In genomic region chr11:37424312-37425169, GRCm38 (mm10) we compare ENCODE assay signal across 29 mouse cellular contexts.
DNase-seq lines count a peak whose midpoint lies in the region; ATAC-seq and TF ChIP-seq lines count a peak whose summit lies in the region.
"Had no signal": no experiment of that assay in that cellular context is flagged by ENCODE, and none has a peak within 500 bp of the region (broad histone marks: within the 10 kb centered on the region; RNA-seq: fewer than 3 reads in every experiment).

No protein-coding gene starts in this region.

- no peak overlapping the region for H3K4me2 ChIP-seq in forebrain, embryonic 12.5 days
- H3K4me2 ChIP-seq in forebrain, embryonic 14.5 days (ENCODE audit: low read length) = no peak overlapping the region
- H3K4me2 ChIP-seq: embryonic facial prominence, embryonic 12.5 days; heart, embryonic 13.5 days; hindbrain, embryonic 14.5 days; limb, embryonic 12.5 days; liver, embryonic 15.5 days; lung, embryonic 14.5 days had no signal

- H3K4me1 ChIP-seq in forebrain, embryonic 12.5 days = peaks cover 8% of the 10 kb centered on the region
- H3K4me1 ChIP-seq in forebrain, embryonic 10.5 days = peaks cover 21% of the 10 kb centered on the region
- H3K4me1 ChIP-seq in forebrain, embryonic 14.5 days (ENCODE audit: control insufficient read depth, insufficient read depth, low read length) = peaks cover 7% of the 10 kb centered on the region
- H3K4me1 ChIP-seq: embryonic facial prominence, embryonic 12.5 days; heart, embryonic 13.5 days; limb, embryonic 12.5 days; liver, embryonic 15.5 days had no signal

- ATAC-seq in forebrain, embryonic 12.5 days (ENCODE audit: low FRiP score) = peak; percentile 46; the same call in 1 of the 2 replicates
- ATAC-seq in forebrain, embryonic 14.5 days = peak; percentile 73
- ATAC-seq in activated CD4-positive, CD25-positive, alpha-beta regulatory T cell, adult 4 months = no peak
- ATAC-seq: intestine, postnatal 0 days had no signal

- no peaks in the 10 kb centered on the region for H3K9me3 ChIP-seq in forebrain, embryonic 12.5 days
- H3K9me3 ChIP-seq in forebrain, embryonic 10.5 days = no peaks in the 10 kb centered on the region
- H3K9me3 ChIP-seq in forebrain, embryonic 14.5 days (replicated peaks; ENCODE audit: control insufficient read depth, low read length) = no peaks in the 10 kb centered on the region
- H3K9me3 ChIP-seq: embryonic facial prominence, embryonic 12.5 days; heart, embryonic 13.5 days; limb, embryonic 12.5 days; liver, embryonic 15.5 days had no signal

- no peak for TF ChIP-seq POLR2A in brain, embryonic 14.5 days (IDR thresholded peaks at IDR 0.05; ENCODE audit: borderline replicate concordance, extremely low read depth, insufficient read depth, insufficient read length, poor library complexity, severe bottlenecking)

- 10% methylated on average over 5 of the region's 5 CpGs for WGBS in forebrain, embryonic 12.5 days
- WGBS in forebrain, embryonic 10.5 days = 28% methylated on average over 5 of the region's 5 CpGs
- 4% methylated on average over 5 of the region's 5 CpGs for WGBS in forebrain, embryonic 14.5 days

- H3K4me3 ChIP-seq in forebrain, embryonic 12.5 days (replicated peaks) = no peak overlapping the region
- no peak overlapping the region for H3K4me3 ChIP-seq in forebrain, embryonic 10.5 days
- H3K4me3 ChIP-seq in forebrain, embryonic 14.5 days (ENCODE audit: low read depth, low read length) = no peak overlapping the region
- H3K4me3 ChIP-seq: embryonic facial prominence, embryonic 12.5 days; heart, embryonic 13.5 days; left cerebral cortex, adult 2 months; limb, embryonic 12.5 days; liver, embryonic 15.5 days had no signal

- no peak overlapping the region for H3K9ac ChIP-seq in forebrain, embryonic 12.5 days
- no peak overlapping the region for H3K9ac ChIP-seq in forebrain, embryonic 14.5 days (ENCODE audit: low read length)
- H3K9ac ChIP-seq: embryonic facial prominence, embryonic 12.5 days; heart, embryonic 13.5 days; hindbrain, embryonic 14.5 days; limb, embryonic 12.5 days; liver, embryonic 15.5 days; lung, embryonic 14.5 days had no signal

- TF ChIP-seq CTCF in brain, embryonic 14.5 days (IDR thresholded peaks at IDR 0.05; ENCODE audit: borderline replicate concordance, extremely low read depth, insufficient read depth, insufficient read length) = no peak

- H3K27me3 ChIP-seq in forebrain, embryonic 12.5 days = no peaks in the 10 kb centered on the region
- H3K27me3 ChIP-seq in forebrain, embryonic 10.5 days (ENCODE audit: poor library complexity, severe bottlenecking) = 0 out of 2 replicates have a peak, but pooled peaks cover 5% of the 10 kb centered on the region
- no peaks in the 10 kb centered on the region for H3K27me3 ChIP-seq in forebrain, embryonic 14.5 days (replicated peaks; ENCODE audit: control insufficient read depth, insufficient read depth, low read length)
- H3K27me3 ChIP-seq: embryonic facial prominence, embryonic 12.5 days; heart, embryonic 13.5 days; limb, embryonic 12.5 days; liver, embryonic 15.5 days had no signal

- no peaks in the 10 kb centered on the region for H3K36me3 ChIP-seq in forebrain, embryonic 12.5 days (replicated peaks)
- no peaks in the 10 kb centered on the region for H3K36me3 ChIP-seq in forebrain, embryonic 10.5 days (replicated peaks)
- H3K36me3 ChIP-seq in forebrain, embryonic 14.5 days (ENCODE audit: control insufficient read depth, insufficient read depth, low read length) = no peaks in the 10 kb centered on the region
- H3K36me3 ChIP-seq: embryonic facial prominence, embryonic 12.5 days; heart, embryonic 13.5 days; limb, embryonic 12.5 days; liver, embryonic 15.5 days had no signal

- no peak for DNase-seq in forebrain, embryonic 10.5 days (ENCODE audit: extremely low spot score, low spot score)
- peak; percentile 79 for DNase-seq in brain, embryonic 14.5 days (ENCODE audit: low read depth)
- peak; percentile 63 for DNase-seq in forebrain, embryonic 14.5 days (ENCODE audit: low spot score)
- DNase-seq in retina, embryonic 14.5 days (ENCODE audit: low spot score) = peak; percentile 19
- DNase-seq in testis, postnatal 14 days (ENCODE audit: low spot score) = no peak
- DNase-seq: adrenal gland, adult 8-10 months; B cell, adult 2 months; cerebellum, adult 9-10 months; cerebellum, postnatal 36 days; gastrocnemius, postnatal 10 days; heart, postnatal 10 days; kidney, adult 9 months; kidney, postnatal 14 days; layer of hippocampus, adult 9-11 months; lung, embryonic 14.5 days; lung, postnatal 14 days; right cerebral cortex, adult 18-20 months; spleen, adult 18-20 months; thymus, adult 18-20 months; thymus, postnatal 25 days had no signal

- H3K27ac ChIP-seq in forebrain, embryonic 12.5 days = no peak overlapping the region
- no peak overlapping the region for H3K27ac ChIP-seq in forebrain, embryonic 10.5 days
- no peak overlapping the region for H3K27ac ChIP-seq in forebrain, embryonic 14.5 days (ENCODE audit: low read depth, low read length)
- H3K27ac ChIP-seq: embryonic facial prominence, embryonic 12.5 days; heart, embryonic 13.5 days; hindbrain, embryonic 14.5 days; left cerebral cortex, adult 2 months; limb, embryonic 12.5 days; liver, embryonic 15.5 days had no signal

Comparison
In these comparisons a context has a peak if more than half of its experiments do, and no peak if none do; other contexts are left out.
1. DNase-seq: peak in brain, embryonic 14.5 days (single experiment), forebrain, embryonic 14.5 days (single experiment) and retina, embryonic 14.5 days (single experiment); none in forebrain, embryonic 10.5 days (single experiment) and testis, postnatal 14 days (single experiment).